Mouse (Mus musculus): ENCODE measurements around the gene Lmntd1. TPM values are rescaled to one million over a fixed set of nuclear protein-coding genes. Genes with fewer than 3 reads are reported as not detected.
A peak's percentile ranks its signal among the peaks of the same experiment; 100 is the strongest.

Lmntd1 gene
- polyA plus RNA-seq, 1 experiment from 2014 or later, result 0.04 TPM

- Histone ChIP-seq H3K9me3 (replicated peaks) (no peaks in the 10 kb centered on the region), H3K4me1 (peaks cover 18% of the 10 kb centered on the region), H3K4me3 (no peak overlapping the region), H3K27me3 (ENCODE audit: low read depth, poor library complexity, severe bottlenecking) (peaks cover 15% of the 10 kb centered on the region), H3K27ac (no peak overlapping the region), H3K36me3 (no peaks in the 10 kb centered on the region)
- WGBS, result 87% methylated on average over 15 of the region's 15 CpGs
- no peak for DNase-seq (ENCODE audit: low spot score)
Observed at GRCm38 (mm10) chr6:145457066-145457465, 157.1 kb downstream of the Lmntd1 start.

- DNase-seq (ENCODE audit: low spot score), result no peak
- WGBS, result 85% methylated on average over 15 of the region's 15 CpGs
- no peak overlapping the region for H3K27ac ChIP-seq
Observed at GRCm38 (mm10) chr6:145450628-145451403, 163.3 kb downstream of the Lmntd1 start.

GRCm38 (mm10) chr6:145448361-145448760, 165.8 kb downstream of the Lmntd1 start:
- no peak for DNase-seq (ENCODE audit: low spot score)
- Histone ChIP-seq H3K27ac (no peak overlapping the region), H3K4me1 (peaks cover 20% of the 10 kb centered on the region; the same call in 1 of the 2 replicates)

More at GRCm38 (mm10) chr6:145450628-145451403, 163.3 kb downstream of the Lmntd1 start:
- Histone ChIP-seq H3K4me3 (no peak overlapping the region), H3K4me1 (peaks cover 20% of the 10 kb centered on the region; the same call in 1 of the 2 replicates), H3K27me3 (ENCODE audit: low read depth, poor library complexity, severe bottlenecking) (peaks cover 4% of the 10 kb centered on the region), H3K9me3 (replicated peaks) (no peaks in the 10 kb centered on the region), H3K36me3 (no peaks in the 10 kb centered on the region)

GRCm38 (mm10) chr6:145445811-145446500, 168.2 kb downstream of the Lmntd1 start:
- Histone ChIP-seq H3K27ac (peak overlapping the region; percentile 4; the same call in 1 of the 2 replicates), H3K4me3 (no peak overlapping the region), H3K4me1 (peaks cover 25% of the 10 kb centered on the region; the same call in 1 of the 2 replicates), H3K27me3 (ENCODE audit: low read depth, poor library complexity, severe bottlenecking) (no peaks in the 10 kb centered on the region), H3K9me3 (replicated peaks) (no peaks in the 10 kb centered on the region), H3K36me3 (no peaks in the 10 kb centered on the region)
- DNase-seq (ENCODE audit: low spot score), result no peak
- 87% methylated on average over 8 of the region's 8 CpGs for WGBS

More at GRCm38 (mm10) chr6:145448361-145448760, 165.8 kb downstream of the Lmntd1 start:
- Histone ChIP-seq H3K9me3 (replicated peaks) (no peaks in the 10 kb centered on the region), H3K36me3 (no peaks in the 10 kb centered on the region), H3K4me3 (no peak overlapping the region), H3K27me3 (ENCODE audit: low read depth, poor library complexity, severe bottlenecking) (no peaks in the 10 kb centered on the region)
- 84% methylated on average over 2 of the region's 2 CpGs for WGBS

- DNase-seq (ENCODE audit: low spot score), result no peak
- WGBS, result 94% methylated on average over 4 of the region's 4 CpGs
- Histone ChIP-seq H3K4me3 (no peak overlapping the region), H3K9me3 (replicated peaks) (no peaks in the 10 kb centered on the region), H3K4me1 (peaks cover 22% of the 10 kb centered on the region; the same call in 1 of the 2 replicates), H3K27ac (no peak overlapping the region), H3K27me3 (ENCODE audit: low read depth, poor library complexity, severe bottlenecking) (no peaks in the 10 kb centered on the region), H3K36me3 (no peaks in the 10 kb centered on the region)
Observed at GRCm38 (mm10) chr6:145445380-145445779, 168.7 kb downstream of the Lmntd1 start.

GRCm38 (mm10) chr6:145442786-145443185, 171.3 kb downstream of the Lmntd1 start:
- peak; percentile 43 for DNase-seq (ENCODE audit: low spot score)
- no peaks in the 10 kb centered on the region for H3K9me3 ChIP-seq (replicated peaks)
- no peak overlapping the region for H3K27ac ChIP-seq
- 59% methylated on average over 13 of the region's 13 CpGs for whole genome bisulfite sequencing
- no peak overlapping the region for H3K4me3 ChIP-seq
- no peaks in the 10 kb centered on the region for H3K27me3 ChIP-seq (ENCODE audit: low read depth, poor library complexity, severe bottlenecking)
- no peaks in the 10 kb centered on the region for H3K36me3 ChIP-seq
- H3K4me1 ChIP-seq, result peaks cover 19% of the 10 kb centered on the region; the same call in 1 of the 2 replicates

GRCm38 (mm10) chr6:145441416-145442110, 172.6 kb downstream of the Lmntd1 start:
- H3K4me1 ChIP-seq, result peaks cover 11% of the 10 kb centered on the region; the same call in 1 of the 2 replicates
- no peak overlapping the region for H3K27ac ChIP-seq
- H3K36me3 ChIP-seq, result no peaks in the 10 kb centered on the region

GRCm38 (mm10) chr6:145438851-145439250, 175.3 kb downstream of the Lmntd1 start:
- H3K27ac ChIP-seq, result 0 out of 2 replicates have a peak overlapping the region, but pooled peaks have one; percentile 16
- no peak overlapping the region for H3K4me3 ChIP-seq
- peaks cover 15% of the 10 kb centered on the region for H3K4me1 ChIP-seq
- no peaks in the 10 kb centered on the region for H3K9me3 ChIP-seq (replicated peaks)
- H3K36me3 ChIP-seq, result no peaks in the 10 kb centered on the region
- WGBS, result 87% methylated on average over 5 of the region's 5 CpGs
- H3K27me3 ChIP-seq (ENCODE audit: low read depth, poor library complexity, severe bottlenecking), result no peaks in the 10 kb centered on the region
- DNase-seq (ENCODE audit: low spot score), result no peak

More at GRCm38 (mm10) chr6:145441416-145442110, 172.6 kb downstream of the Lmntd1 start:
- Histone ChIP-seq H3K27me3 (ENCODE audit: low read depth, poor library complexity, severe bottlenecking) (no peaks in the 10 kb centered on the region), H3K4me3 (no peak overlapping the region), H3K9me3 (replicated peaks) (no peaks in the 10 kb centered on the region)
- DNase-seq (ENCODE audit: low spot score), result peak; percentile 70
- 70% methylated on average over 18 of the region's 18 CpGs for WGBS

- WGBS, result 85% methylated on average over 10 of the region's 10 CpGs
- Histone ChIP-seq H3K27ac (no peak overlapping the region), H3K4me1 (peaks cover 34% of the 10 kb centered on the region), H3K36me3 (no peaks in the 10 kb centered on the region), H3K27me3 (ENCODE audit: low read depth, poor library complexity, severe bottlenecking) (no peaks in the 10 kb centered on the region), H3K4me3 (no peak overlapping the region), H3K9me3 (replicated peaks) (no peaks in the 10 kb centered on the region)
- DNase-seq (ENCODE audit: low spot score), result no peak
Observed at GRCm38 (mm10) chr6:145435764-145436163, 178.4 kb downstream of the Lmntd1 start.

GRCm38 (mm10) chr6:145435156-145435555, 179.0 kb downstream of the Lmntd1 start:
- Histone ChIP-seq H3K36me3 (no peaks in the 10 kb centered on the region), H3K4me1 (peaks cover 34% of the 10 kb centered on the region), H3K27ac (no peak overlapping the region), H3K4me3 (no peak overlapping the region), H3K9me3 (replicated peaks) (no peaks in the 10 kb centered on the region), H3K27me3 (ENCODE audit: low read depth, poor library complexity, severe bottlenecking) (no peaks in the 10 kb centered on the region)
- DNase-seq (ENCODE audit: low spot score), result no peak
- 97% methylated on average over 1 of the region's 1 CpGs for WGBS

GRCm38 (mm10) chr6:145433897-145434296, 180.2 kb downstream of the Lmntd1 start:
- Histone ChIP-seq H3K4me1 (peaks cover 30% of the 10 kb centered on the region), H3K27me3 (ENCODE audit: low read depth, poor library complexity, severe bottlenecking) (no peaks in the 10 kb centered on the region), H3K27ac (peak overlapping the region; percentile 50; the same call in 1 of the 2 replicates), H3K4me3 (no peak overlapping the region), H3K36me3 (no peaks in the 10 kb centered on the region), H3K9me3 (replicated peaks) (no peaks in the 10 kb centered on the region)
- no peak for DNase-seq (ENCODE audit: low spot score)
- WGBS, result 78% methylated on average over 8 of the region's 8 CpGs
